Mouse (Mus musculus): ENCODE data around the gene Slc27a4. TPM values are rescaled to one million over a fixed set of nuclear protein-coding genes. Genes with fewer than 3 reads are reported as not detected.

Gene Slc27a4
- polyA plus RNA-seq, 1 experiment from 2014 or later, result 11.8 TPM

- no peak overlapping the region for H3K4me3 ChIP-seq (ENCODE audit: low read depth, low read length)
- no peak overlapping the region for H3K4me2 ChIP-seq (replicated peaks; ENCODE audit: low read depth, low read length)
- TF ChIP-seq CTCF (IDR thresholded peaks at IDR 0.05) (0 out of 2 replicates have a peak, but pooled peaks have one; percentile 4), EP300 (IDR thresholded peaks at IDR 0.05) (no peak)
- 47% methylated on average over 5 of the region's 5 CpGs for WGBS
- no peak overlapping the region for H3K9ac ChIP-seq (replicated peaks; ENCODE audit: low read depth)
- H3K4me1 ChIP-seq (ENCODE audit: insufficient read depth, low read depth, low read length), result no peaks in the 10 kb centered on the region
- peaks cover 20% of the 10 kb centered on the region for H3K27me3 ChIP-seq (replicated peaks; ENCODE audit: insufficient read depth, low read length)
- H3K27ac ChIP-seq (ENCODE audit: low read length), result no peak overlapping the region
- peaks cover 7% of the 10 kb centered on the region; the same call in 1 of the 2 replicates for H3K36me3 ChIP-seq (ENCODE audit: insufficient read depth, low read length)
- ATAC-seq (no peak), DNase-seq (ENCODE audit: low spot score) (no peak)
- H3K9me3 ChIP-seq (ENCODE audit: low read length), result no peaks in the 10 kb centered on the region
Measured at GRCm38 (mm10) chr2:29849841-29850480, 47.5 kb downstream of the Slc27a4 start.

GRCm38 (mm10) chr2:29852957-29853485 is 50.6 kb downstream of the Slc27a4 start:
- no peaks in the 10 kb centered on the region for H3K9me3 ChIP-seq (ENCODE audit: low read length)
- DNase-seq (ENCODE audit: low spot score) (no peak), ATAC-seq (no peak)
- H3K36me3 ChIP-seq (ENCODE audit: insufficient read depth, low read length), result no peaks in the 10 kb centered on the region
- H3K9ac ChIP-seq (replicated peaks; ENCODE audit: low read depth), result no peak overlapping the region
- no peak overlapping the region for H3K4me3 ChIP-seq (ENCODE audit: low read depth, low read length)
- no peak for TF ChIP-seq CTCF (IDR thresholded peaks at IDR 0.05)
- WGBS, result 47% methylated on average over 4 of the region's 4 CpGs
- no peak overlapping the region for H3K27ac ChIP-seq (ENCODE audit: low read length)
- no peak overlapping the region for H3K4me2 ChIP-seq (replicated peaks; ENCODE audit: low read depth, low read length)
- no peaks in the 10 kb centered on the region for H3K27me3 ChIP-seq (replicated peaks; ENCODE audit: insufficient read depth, low read length)
- H3K4me1 ChIP-seq (ENCODE audit: insufficient read depth, low read depth, low read length), result no peaks in the 10 kb centered on the region

- Histone ChIP-seq H3K4me2 (replicated peaks; ENCODE audit: low read depth, low read length) (no peak overlapping the region), H3K9me3 (ENCODE audit: low read length) (no peaks in the 10 kb centered on the region), H3K36me3 (ENCODE audit: insufficient read depth, low read length) (no peaks in the 10 kb centered on the region), H3K9ac (replicated peaks; ENCODE audit: low read depth) (no peak overlapping the region), H3K4me1 (ENCODE audit: insufficient read depth, low read depth, low read length) (no peaks in the 10 kb centered on the region), H3K4me3 (ENCODE audit: low read depth, low read length) (no peak overlapping the region), H3K27ac (ENCODE audit: low read length) (no peak overlapping the region), H3K27me3 (replicated peaks; ENCODE audit: insufficient read depth, low read length) (no peaks in the 10 kb centered on the region)
- WGBS, result 63% methylated on average over 5 of the region's 5 CpGs
- ATAC-seq (no peak), DNase-seq (ENCODE audit: low spot score) (no peak)
- no peak for TF ChIP-seq EP300 (IDR thresholded peaks at IDR 0.05)
- TF ChIP-seq CTCF (IDR thresholded peaks at IDR 0.05), result no peak
Measured at GRCm38 (mm10) chr2:29853736-29854135, 51.3 kb downstream of the Slc27a4 start.

GRCm38 (mm10) chr2:29855585-29856210 is 53.3 kb downstream of the Slc27a4 start:
- no peak for DNase-seq (ENCODE audit: low spot score)
- Histone ChIP-seq H3K4me1 (ENCODE audit: insufficient read depth, low read depth, low read length) (no peaks in the 10 kb centered on the region), H3K9ac (replicated peaks; ENCODE audit: low read depth) (no peak overlapping the region), H3K27ac (ENCODE audit: low read length) (no peak overlapping the region), H3K9me3 (ENCODE audit: low read length) (no peaks in the 10 kb centered on the region), H3K4me2 (replicated peaks; ENCODE audit: low read depth, low read length) (no peak overlapping the region), H3K4me3 (ENCODE audit: low read depth, low read length) (no peak overlapping the region), H3K36me3 (ENCODE audit: insufficient read depth, low read length) (no peaks in the 10 kb centered on the region), H3K27me3 (replicated peaks; ENCODE audit: insufficient read depth, low read length) (no peaks in the 10 kb centered on the region)
- ATAC-seq, result no peak
- WGBS, result 68% methylated on average over 10 of the region's 10 CpGs
- TF ChIP-seq EP300 (IDR thresholded peaks at IDR 0.05), result no peak
- no peak for TF ChIP-seq CTCF (IDR thresholded peaks at IDR 0.05)

GRCm38 (mm10) chr2:29856451-29857260 is 54.2 kb downstream of the Slc27a4 start:
- Histone ChIP-seq H3K9ac (replicated peaks; ENCODE audit: low read depth) (no peak overlapping the region), H3K9me3 (ENCODE audit: low read length) (no peaks in the 10 kb centered on the region), H3K27me3 (replicated peaks; ENCODE audit: insufficient read depth, low read length) (no peaks in the 10 kb centered on the region), H3K4me1 (ENCODE audit: insufficient read depth, low read depth, low read length) (no peaks in the 10 kb centered on the region), H3K4me2 (replicated peaks; ENCODE audit: low read depth, low read length) (no peak overlapping the region), H3K36me3 (ENCODE audit: insufficient read depth, low read length) (no peaks in the 10 kb centered on the region), H3K27ac (ENCODE audit: low read length) (no peak overlapping the region), H3K4me3 (ENCODE audit: low read depth, low read length) (no peak overlapping the region)
- DNase-seq (ENCODE audit: low spot score) (no peak), ATAC-seq (no peak)
- WGBS, result 24% methylated on average over 18 of the region's 19 CpGs
- no peak for TF ChIP-seq EP300 (IDR thresholded peaks at IDR 0.05)
- TF ChIP-seq CTCF (IDR thresholded peaks at IDR 0.05), result no peak

- WGBS, result 29% methylated on average over 2 of the region's 2 CpGs
- no peak for ATAC-seq
- H3K9ac ChIP-seq (replicated peaks; ENCODE audit: low read depth), result no peak overlapping the region
Measured at GRCm38 (mm10) chr2:29857341-29857740, 54.9 kb downstream of the Slc27a4 start.

More at GRCm38 (mm10) chr2:29857341-29857740, 54.9 kb downstream of the Slc27a4 start:
- no peaks in the 10 kb centered on the region for H3K9me3 ChIP-seq (ENCODE audit: low read length)
- no peak for DNase-seq (ENCODE audit: low spot score)
- H3K4me1 ChIP-seq (ENCODE audit: insufficient read depth, low read depth, low read length), result no peaks in the 10 kb centered on the region
- H3K4me2 ChIP-seq (replicated peaks; ENCODE audit: low read depth, low read length), result no peak overlapping the region
- TF ChIP-seq EP300 (IDR thresholded peaks at IDR 0.05) (no peak), CTCF (IDR thresholded peaks at IDR 0.05) (no peak)
- H3K27ac ChIP-seq (ENCODE audit: low read length), result no peak overlapping the region
- H3K27me3 ChIP-seq (replicated peaks; ENCODE audit: insufficient read depth, low read length), result no peaks in the 10 kb centered on the region
- no peaks in the 10 kb centered on the region for H3K36me3 ChIP-seq (ENCODE audit: insufficient read depth, low read length)
- no peak overlapping the region for H3K4me3 ChIP-seq (ENCODE audit: low read depth, low read length)
